Mouse (Mus musculus): ENCODE data around the gene Atoh7.

The Atoh7 gene

DNA sequence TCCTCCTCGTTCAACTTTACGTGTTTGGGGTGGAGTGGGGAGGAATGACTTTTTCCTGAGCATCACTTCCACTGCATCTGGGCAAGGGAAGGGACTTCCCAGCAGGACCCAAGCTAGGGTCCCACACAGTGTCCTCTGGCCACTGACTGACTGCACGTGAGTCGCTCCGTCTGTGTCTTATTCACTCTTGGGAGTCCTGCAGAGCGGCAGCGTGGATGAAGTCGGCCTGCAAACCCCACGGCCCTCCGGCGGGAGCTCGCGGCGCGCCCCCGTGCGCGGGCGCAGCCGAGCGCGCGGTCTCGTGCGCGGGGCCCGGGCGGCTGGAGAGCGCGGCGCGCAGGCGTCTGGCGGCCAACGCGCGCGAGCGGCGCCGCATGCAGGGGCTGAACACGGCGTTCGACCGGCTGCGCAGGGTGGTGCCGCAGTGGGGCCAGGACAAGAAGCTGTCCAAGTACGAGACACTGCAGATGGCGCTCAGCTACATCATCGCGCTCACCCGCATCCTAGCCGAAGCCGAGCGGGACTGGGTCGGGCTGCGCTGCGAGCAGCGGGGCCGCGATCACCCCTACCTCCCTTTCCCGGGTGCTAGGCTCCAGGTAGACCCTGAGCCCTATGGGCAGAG lies 601 bp downstream of the Atoh7 start:
- no peak for DNase-seq (ENCODE audit: low spot score)

DNA sequence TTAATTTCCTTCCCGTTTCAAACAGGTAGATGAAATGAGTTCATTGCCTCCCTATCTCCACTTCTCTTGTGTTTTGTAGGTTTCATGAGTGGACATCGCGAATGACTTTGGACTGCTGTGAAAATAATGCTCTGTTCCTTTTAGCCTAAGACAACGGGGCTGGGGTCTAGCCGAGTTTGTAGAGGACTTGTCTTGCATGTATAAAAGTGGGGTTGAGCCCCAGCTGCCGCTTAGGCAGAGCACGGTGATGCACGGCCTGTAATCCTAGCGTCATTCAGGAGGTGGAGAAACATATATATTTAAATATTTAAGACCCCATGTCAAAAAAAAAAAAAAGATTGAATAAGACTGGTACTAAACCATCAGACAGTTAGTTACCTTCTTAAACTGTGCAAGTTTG lies 1.2 kb downstream of the Atoh7 start:
- no peak for DNase-seq (ENCODE audit: low spot score)

DNA sequence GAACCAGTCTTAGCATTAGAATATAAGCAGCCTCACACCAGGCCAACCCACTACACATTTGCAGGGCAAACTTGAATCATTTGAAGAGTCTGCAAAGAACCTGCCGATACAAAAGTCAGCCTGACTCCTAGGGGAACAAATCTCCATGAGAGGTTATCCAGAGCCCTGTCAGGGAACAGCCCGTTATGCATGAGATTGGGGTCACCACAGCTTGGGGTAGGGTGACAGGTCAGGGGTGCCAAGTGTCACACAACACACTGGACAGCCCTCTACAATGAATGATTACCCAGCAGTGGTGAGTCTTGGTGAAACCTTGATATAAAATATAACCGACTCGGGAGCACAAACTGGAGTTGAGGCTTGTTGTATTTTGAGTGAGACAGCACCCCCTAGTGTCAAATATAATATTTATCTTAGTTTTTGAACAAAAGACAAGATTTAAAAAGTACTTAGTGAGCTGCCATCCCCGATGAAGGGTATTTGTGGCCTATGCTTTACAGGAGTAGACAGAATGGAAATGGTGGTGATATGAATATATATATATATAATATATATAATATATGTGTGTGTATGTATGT lies 13.7 kb downstream of the Atoh7 start:
- peak; percentile 44 for DNase-seq (ENCODE audit: low spot score)

DNA sequence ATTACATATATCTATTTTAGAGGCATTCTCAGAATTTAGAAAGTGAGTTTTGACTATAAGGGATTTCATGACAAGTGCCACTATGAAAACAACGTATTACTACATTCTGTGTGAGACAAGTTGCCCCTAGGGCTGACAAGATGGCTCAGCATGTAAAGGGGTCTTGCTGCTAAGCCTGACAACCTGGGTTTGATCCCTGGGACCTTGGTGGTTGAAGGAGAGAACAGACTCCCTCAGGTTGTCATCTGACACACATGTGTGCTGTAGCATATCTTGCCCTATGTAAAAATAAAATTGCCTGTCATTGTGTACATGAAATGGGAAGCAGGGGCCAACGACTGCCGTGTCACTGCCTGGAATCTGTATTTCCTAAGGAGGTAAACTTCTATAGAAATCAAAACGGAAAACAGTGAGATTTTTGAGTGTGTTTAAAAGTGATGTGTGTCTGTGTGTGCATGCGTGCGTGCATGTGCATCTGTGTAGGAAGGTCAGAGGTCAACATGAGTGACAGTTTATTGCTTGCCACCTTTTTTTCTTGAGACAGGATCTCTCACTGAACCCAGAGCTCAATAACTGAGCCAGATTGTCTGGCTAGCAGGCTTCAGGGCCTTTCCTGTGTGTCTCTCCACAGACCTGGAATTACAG lies 14.4 kb downstream of the Atoh7 start:
- no peak for DNase-seq (ENCODE audit: low spot score)

DNA sequence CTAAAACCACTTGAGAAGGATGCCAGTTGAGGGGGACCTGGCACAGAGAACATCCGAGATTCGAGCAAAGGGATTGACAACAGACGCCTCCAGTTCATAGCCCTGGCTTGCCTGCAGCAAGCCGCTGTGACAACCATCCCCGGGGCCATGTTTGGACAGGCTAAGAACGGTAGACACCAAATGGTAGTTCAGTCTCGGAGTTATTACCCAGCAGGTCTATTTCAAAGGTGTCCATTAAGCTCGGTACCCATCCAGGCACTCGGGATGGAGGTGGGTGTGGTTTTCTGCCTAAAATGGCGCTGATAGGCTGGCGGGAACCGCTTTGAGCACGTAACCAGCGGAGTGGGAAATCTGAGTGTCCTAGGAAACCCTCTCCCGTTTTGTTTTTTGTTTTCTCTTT lies 16.4 kb downstream of the Atoh7 start:
- no peak for DNase-seq (ENCODE audit: low spot score)

DNA sequence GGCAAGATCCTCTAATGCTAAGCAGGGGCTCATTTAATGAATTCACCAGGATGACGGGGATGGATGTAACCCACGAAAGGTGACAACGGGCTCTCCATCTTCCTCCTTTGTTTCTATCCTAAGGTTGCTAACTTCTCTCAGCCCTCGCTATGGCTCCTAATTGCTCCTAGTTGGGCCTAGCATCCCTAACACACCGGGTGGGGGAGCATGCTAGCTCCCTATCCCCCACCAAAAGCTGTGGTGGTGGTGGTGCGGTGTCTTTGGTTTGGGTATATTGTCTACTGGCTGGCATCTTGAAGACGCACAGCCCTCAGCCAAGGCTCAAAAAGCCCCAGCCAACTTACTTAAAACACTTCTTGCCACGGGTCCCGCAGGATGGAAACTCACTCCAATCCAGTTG lies 16.9 kb downstream of the Atoh7 start:
- DNase-seq (ENCODE audit: low spot score) = no peak

DNA sequence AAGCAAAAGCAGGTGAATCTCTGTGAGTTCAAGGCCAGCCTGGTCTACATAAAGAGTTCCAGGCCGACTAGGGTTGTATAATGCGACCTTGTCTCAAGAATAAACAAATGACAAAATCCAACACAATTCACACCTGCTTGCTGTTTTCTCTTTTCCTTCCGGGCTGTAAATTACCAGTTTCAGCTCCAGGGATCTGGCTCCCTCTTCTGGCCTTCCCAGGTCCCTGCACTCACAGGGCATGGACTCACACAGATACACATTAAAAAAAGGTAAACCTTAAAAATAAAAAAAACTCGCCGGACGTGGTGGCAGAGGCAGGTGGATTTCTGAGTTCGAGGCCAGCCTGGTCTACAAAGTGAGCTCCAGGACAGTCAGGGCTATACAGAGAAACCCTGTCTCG lies 18.1 kb downstream of the Atoh7 start:
- DNase-seq (ENCODE audit: low spot score) = no peak

DNA sequence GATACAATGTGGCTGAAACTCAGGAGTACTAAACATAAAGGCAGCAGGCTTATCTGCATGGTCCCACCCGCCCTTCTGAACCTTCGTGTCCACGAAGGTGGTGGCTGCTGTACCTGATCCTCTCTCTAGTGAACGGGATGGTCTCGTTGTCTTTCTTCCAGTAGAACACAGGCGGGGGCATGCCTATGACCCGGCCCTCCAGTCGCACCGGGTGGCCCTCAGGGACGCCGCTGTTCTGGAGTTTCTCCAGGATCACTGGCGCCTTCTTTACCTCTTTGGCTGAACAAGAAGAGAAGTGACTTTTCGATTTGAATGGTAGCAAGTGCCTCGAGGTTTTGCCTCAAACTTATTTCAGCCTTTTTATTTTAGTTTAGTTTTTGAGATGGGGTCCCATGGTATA lies 20.5 kb downstream of the Atoh7 start:
- DNase-seq (ENCODE audit: low spot score) = no peak

DNA sequence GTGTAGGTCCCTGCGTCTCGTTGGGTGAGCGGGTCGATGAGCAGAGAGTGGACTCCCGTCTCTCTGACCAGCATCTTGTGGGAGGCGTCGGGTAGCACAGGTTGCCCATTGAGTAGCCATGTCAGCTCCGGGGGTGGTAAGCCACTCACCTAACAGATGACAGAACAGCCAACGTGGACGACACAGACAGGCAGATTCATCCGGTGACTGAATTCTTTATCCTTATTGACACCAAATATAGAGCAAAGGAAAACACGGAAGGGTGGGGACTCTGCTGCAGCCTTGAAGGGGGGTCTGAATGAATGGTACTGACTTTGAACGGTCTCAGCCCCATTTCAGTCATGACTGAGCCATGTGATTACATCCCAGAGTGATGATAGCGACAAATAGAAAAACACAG lies 22.5 kb downstream of the Atoh7 start:
- no peak for DNase-seq (ENCODE audit: low spot score)

DNA sequence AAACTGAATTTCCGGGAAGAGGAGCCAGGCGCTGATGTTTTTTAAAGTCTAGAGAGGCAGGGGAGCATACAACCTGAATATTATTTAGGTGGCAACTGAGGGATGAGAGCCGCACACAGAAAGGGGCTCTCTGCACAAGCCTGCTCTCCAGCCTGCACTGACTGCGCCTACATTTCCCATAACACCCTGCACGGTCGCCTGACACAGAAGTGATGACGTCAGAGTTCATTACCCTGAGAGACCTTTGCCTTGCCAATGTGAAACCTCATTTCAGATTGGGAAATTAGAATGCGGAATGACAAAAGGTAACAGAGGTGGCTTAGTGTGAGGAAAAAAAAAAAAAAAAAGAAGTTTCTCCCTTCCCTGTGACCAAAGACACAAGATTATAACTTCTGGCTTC lies 23.1 kb downstream of the Atoh7 start:
- peak; percentile 45 for DNase-seq (ENCODE audit: low spot score)

DNA sequence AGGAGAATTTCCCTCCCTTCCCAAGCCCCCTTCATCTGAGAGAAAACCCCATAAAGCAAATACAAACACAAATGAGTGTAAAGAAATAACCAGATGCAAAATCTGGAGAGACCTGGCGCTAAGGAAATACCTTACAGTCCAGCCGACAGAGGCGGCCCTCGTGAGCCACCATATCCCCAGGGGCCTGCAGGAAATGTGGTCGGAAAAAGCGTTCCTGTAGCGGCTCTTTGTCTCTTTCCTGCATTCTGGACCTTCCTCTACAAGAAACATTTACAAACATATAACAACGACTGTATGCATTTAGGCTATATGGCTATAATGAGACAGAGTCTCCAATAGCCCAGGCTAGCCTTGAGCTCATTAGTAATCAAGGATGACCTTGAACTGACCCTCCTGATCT lies 23.7 kb downstream of the Atoh7 start:
- no peak for DNase-seq (ENCODE audit: low spot score)

DNA sequence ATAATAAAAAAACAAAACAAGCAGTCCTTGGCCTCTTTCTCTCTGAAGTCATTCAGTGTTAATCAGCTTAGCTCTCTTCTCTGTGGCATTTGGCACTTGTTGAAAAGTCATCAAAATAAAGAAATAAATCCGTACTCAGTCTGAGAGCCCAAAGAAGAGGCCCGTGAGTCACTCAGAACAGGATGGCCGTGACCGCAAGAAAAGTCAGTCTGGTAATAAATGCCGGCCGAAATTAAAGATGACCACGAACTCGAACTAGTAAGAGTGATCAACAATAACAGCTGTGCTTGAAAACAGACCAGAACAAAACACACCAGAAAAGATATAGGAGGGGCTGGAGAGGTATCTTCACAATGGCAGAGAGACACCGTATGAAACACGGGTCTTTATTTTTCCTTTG lies 24.6 kb downstream of the Atoh7 start:
- DNase-seq (ENCODE audit: low spot score) = no peak

DNA sequence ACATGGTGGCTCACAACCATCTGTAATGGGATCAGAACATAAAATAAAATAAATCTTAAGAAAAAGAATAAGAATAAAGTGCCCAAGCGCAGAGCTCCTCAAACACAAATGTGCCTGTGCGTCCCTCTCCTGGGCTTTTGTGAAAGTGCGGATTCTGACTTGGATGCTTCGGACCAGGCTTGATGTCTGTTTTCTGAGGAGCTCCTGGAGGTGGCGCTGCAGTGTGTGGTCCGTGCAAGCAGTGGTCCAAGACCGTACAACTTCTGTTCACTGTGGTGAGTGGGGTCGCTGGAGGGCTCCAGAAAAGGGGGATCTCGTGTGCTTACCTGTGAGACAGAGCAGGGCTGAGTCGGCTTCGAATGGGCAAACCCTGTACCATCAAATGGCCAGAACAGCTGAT lies 25.9 kb downstream of the Atoh7 start:
- no peak for DNase-seq (ENCODE audit: low spot score)

DNA sequence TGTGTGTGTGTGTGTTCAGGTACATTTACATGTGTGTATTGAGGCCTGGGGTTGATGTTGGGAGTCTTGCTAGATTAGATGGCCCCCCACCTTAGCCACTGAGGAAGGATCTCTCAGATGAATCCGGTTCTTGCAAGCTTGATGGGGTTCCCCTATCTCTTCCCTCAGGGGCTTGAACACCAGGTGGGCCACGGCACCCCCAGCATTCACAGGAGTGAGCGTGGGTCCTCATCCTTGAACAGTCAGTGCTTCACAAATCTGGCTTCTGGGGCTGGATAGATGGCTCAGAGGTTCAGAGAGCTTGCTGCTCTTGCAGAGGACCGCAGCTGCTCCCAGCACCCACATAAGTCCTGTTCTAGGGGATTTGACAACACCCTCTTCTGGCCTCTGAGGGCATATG lies 26.7 kb downstream of the Atoh7 start:
- DNase-seq (ENCODE audit: low spot score) = no peak

DNA sequence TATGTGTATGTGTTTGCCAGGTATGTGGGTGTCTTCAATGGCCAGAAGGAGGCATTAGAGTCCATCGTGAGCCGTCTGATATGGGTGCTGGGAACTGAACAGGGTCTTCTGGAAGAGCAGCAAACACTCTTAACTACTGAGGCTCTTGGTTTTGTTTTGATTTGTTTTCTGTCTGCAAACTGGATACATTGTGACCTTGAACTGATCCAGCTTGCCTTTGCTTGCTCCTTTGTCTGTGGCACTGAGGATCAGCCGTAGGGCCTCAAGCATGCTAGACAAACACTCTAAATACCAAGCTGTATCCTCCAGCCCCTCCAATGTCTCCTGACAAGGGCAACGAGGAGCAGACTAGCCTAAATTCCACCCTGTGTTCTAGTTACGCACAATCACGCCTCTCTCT lies 27.7 kb downstream of the Atoh7 start:
- DNase-seq (ENCODE audit: low spot score) = no peak

DNA sequence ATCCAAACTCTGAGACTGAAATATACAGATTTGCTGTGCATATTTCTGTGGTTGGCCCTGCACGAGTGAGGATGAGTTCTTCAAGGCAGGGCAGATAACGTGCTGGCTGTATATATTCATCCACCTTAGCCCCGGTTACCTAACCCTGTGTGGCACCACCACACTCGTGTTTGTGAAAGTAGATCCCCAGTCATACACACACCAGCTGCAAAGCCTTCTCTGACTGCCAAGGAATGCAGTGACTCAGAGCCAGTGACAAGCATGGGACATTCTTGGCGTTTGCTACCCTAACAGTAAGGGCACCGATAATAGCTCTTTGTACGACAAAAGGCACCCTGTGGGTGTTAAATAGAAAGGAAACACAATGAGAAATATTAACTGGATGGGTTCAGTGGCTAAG lies 28.8 kb downstream of the Atoh7 start:
- peak; percentile 63 for DNase-seq (ENCODE audit: low spot score)

DNA sequence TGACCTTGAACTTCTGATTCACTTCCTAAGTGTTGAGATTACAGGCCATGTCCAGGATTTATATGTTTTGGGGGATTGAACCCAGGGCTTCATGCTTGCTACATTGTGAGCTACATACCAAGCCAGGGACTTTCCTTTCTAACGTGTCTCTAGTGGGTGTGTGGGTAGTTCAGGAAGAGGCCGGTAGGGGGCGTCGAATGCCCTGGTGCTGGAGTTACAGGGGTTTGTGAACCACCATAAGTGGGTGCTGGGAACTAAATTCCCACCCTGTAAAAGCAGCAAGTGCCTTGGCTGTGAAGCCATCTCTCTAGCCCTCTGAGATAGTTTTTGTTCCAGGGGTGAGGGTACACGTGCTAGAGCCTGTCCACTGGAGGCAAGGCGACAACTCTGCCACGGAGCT lies 31.0 kb downstream of the Atoh7 start:
- DNase-seq (ENCODE audit: low spot score) = no peak

DNA sequence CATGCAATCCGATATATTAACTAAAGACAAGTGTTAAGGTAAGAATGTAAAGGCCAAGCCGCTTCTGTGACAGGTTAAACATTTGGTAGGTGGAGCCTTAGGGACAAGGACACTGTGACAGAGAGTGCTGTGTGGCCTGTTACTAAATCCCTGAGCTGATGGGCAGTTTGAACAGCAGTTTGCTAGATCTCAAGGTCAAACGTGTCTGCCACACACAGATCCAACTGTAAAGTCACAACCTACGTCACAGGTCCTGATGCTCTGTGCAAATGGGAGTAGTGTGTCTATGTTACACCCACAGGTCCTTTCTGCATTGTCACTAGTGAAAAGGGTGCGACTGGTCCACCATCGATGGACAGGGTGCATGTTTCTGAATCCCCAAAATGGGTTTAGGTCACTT lies 32.9 kb downstream of the Atoh7 start:
- no peak for DNase-seq (ENCODE audit: low spot score)

DNA sequence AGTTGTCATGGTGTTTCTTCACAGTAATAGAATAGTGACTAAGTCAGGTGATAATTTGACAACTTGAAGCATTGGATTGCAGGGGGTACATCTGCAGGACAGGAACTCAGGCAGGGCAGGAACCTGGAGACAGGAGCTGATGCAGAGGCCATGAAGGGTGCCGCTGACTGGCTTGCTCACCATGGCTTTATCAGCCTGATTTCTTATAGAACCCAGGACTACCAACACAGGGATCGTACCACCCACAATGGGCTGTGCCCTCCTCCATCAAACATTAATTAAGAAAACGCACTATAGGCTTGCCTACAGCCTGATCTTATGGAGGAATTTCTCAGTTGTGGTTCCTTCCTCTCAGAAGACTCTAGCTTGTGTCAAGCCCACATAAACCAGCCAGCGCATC lies 33.9 kb downstream of the Atoh7 start:
- DNase-seq (ENCODE audit: low spot score) = no peak

DNA sequence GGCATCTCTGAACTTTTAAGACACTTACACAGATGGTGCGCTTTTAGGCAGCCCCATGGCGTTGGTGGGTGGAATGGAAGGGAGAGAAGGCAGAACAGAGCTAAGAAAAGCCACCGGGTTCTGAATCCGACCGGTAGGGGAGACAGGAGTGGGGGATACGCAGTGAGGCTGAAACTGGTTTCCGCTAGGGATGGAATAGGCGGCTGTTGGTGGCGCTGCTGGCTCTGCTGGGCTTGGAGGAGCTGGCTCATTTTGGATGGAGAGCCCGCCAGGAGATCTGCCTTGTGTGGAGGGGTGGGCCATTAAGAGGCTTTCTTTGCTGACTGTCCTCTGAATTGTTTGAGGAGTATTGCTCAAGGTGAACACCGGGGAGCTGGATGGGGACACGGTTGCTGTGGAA lies 36.2 kb downstream of the Atoh7 start:
- no peak for DNase-seq (ENCODE audit: low spot score)

DNA sequence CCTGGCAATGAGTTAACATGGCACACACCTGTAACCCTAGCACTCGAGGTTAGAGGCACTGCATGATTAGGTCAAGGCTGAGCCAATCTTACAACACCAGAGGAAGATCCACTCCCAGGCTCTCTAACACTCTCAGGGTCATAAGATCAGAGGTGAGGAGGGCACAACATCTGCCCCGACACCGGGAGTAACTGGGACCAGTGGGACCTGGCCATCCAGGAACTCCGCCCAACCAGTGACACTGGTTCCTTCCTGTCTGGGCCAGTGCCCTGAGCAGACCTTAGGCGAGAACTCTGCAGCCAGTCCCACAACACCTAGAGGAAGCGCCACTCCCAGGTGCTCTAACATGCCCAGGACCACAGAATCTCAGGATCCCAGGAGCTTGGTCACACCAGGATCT lies 37.0 kb downstream of the Atoh7 start:
- DNase-seq (ENCODE audit: low spot score) = no peak

DNA sequence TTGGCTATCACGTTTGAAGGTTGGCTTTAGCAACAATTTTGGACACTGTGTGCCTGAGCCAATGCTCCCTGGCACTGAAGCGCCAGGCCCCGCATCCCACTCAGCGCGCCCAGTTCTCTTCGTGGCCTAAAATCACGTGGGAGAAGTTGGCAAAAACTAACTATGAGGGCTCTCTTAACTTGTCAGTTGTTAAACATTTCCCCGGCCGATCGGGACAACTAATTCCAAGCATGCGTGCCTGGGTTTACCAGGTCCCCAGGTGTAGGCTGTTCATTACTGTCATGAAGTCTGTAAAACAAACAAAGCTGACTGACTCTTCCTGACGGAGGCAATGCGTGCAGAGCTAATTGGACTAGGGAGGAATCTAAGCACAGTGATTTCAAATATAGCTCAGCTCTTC lies 43.2 kb downstream of the Atoh7 start:
- no peak for DNase-seq (ENCODE audit: low spot score)
